Mouse (Mus musculus) pancreas, adult 10 weeks (tissue): Measurements from ENCODE around the gene Olfr186. TPM values are rescaled to one million over a fixed set of nuclear protein-coding genes. Genes with fewer than 3 reads are reported as not detected.

ENCODE experiments used
- polyA plus RNA-seq: library from polyadenylated mRNA; stranded (reverse); fragments of 350-450 nt; fragmentation: Illumina TruSeq; extraction: RNeasy Lipid Tissue Mini Kit (QIAGEN cat#74804); gene quantifications from one replicate; pipeline ENCODE4 v1.2.3, GENCODE M21; 2015; ENCODE audit warnings: low read depth, low replicate concordance; ENCODE audit not compliant: insufficient read depth

Gene Olfr186
- not detected for polyA plus RNA-seq

DNA sequence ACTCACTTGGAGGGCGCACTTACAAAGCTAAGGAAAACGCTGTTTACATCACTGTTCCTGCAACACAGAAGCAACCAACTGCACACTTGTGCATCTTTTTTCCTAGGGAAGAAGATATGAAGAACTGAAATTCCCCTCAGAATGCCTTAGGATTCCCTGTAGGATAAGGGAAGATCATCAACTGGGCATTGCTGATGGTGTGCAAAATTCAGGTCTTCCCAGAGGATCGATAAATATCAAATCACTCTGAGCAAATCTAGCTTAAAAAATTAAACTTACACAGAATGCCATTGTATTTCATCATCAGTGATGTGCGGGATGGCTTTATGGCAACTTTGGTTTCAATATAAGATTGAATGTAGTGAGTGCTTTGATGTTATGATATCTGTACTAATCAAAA, at the start of gene Olfr186:
Olfr186 (minus strand) TSS at position 101 of the 400 bp plus-strand sequence.

DNA sequence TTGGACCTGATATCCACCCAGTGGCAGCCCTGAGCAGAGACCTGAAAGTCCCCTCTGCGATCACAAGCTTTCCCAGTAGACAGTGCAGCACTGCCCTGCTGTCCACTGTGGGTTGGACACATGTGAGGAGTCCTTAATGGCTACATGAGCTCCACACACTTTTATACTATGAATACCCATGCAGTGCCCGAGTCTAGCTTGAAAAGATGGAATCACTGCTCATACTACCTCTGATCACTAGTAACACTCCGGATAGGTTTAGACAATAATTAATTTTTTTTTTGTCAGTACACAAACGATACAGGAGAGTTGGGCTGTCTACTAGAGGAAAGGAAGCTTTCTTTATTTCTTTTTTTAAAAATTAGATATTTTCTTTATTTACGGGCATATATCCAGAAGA, 47.8 kb upstream of the Olfr186 start, which contains the start of gene Olfr190:
Olfr190 (minus strand) TSS at position 101 of the 400 bp plus-strand sequence.

DNA sequence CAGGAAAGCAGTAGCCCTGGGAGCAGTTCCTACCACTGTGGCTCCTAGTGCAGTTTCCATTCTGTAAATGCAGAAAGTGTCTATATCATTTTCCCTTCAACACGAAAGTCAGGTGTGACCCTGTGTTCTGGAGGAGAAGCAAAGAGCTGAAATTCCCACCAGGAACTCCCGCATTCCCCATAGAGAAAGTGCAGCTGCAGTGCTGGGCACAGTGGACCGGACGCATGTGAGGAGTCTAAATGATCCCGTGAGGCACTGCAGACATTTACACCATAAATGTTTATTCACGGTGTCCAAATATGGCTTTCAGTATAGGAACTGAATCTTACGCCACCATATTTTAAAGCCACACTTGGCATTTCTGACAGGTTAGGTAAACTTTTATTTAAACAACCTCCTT, 9.6 kb upstream of the Olfr186 start, which contains the start of gene Olfr187:
Olfr187 (minus strand) TSS at position 58 of the 400 bp plus-strand sequence.

GRCm38 (mm10) chr16:58995057-58995456, 35.0 kb downstream of the Olfr186 start, which contains the start of gene Olfr183:
Gene Olfr183 (plus strand): TSS chr16:58995357.

Other genes with a start within 250 kb of the Olfr186 start
- gene Olfr173, start 230.0 kb downstream of the Olfr186 start, polyA plus RNA-seq, result not detected
- gene Olfr175-ps1, start 203.5 kb downstream of the Olfr186 start, polyA plus RNA-seq, result not detected
- not detected for gene Olfr177, start 155.5 kb downstream of the Olfr186 start, polyA plus RNA-seq
- gene Olfr178, start 138.2 kb downstream of the Olfr186 start, polyA plus RNA-seq, result not detected
- gene Olfr181, start 101.5 kb downstream of the Olfr186 start, polyA plus RNA-seq, result not detected
- gene Olfr180, start 100.9 kb downstream of the Olfr186 start, polyA plus RNA-seq, result not detected
- not detected for gene Olfr183, start 34.9 kb downstream of the Olfr186 start, polyA plus RNA-seq
- gene Olfr187, start 9.5 kb upstream of the Olfr186 start, polyA plus RNA-seq, result not detected
- gene Olfr190, start 47.7 kb upstream of the Olfr186 start, polyA plus RNA-seq, result not detected
- gene Olfr191, start 59.5 kb upstream of the Olfr186 start, polyA plus RNA-seq, result not detected
- gene Olfr193, start 81.6 kb upstream of the Olfr186 start, polyA plus RNA-seq, result not detected
- gene Olfr194, start 90.8 kb upstream of the Olfr186 start, polyA plus RNA-seq, result not detected
- gene Olfr195, start 116.8 kb upstream of the Olfr186 start, polyA plus RNA-seq, result not detected
- gene Olfr196, start 140.2 kb upstream of the Olfr186 start, polyA plus RNA-seq, result not detected
- not detected for gene Olfr198, start 173.2 kb upstream of the Olfr186 start, polyA plus RNA-seq
- not detected for gene Olfr199, start 189.5 kb upstream of the Olfr186 start, polyA plus RNA-seq
- gene Olfr201, start 242.3 kb upstream of the Olfr186 start, polyA plus RNA-seq, result not detected